In the genomic region with DNA sequence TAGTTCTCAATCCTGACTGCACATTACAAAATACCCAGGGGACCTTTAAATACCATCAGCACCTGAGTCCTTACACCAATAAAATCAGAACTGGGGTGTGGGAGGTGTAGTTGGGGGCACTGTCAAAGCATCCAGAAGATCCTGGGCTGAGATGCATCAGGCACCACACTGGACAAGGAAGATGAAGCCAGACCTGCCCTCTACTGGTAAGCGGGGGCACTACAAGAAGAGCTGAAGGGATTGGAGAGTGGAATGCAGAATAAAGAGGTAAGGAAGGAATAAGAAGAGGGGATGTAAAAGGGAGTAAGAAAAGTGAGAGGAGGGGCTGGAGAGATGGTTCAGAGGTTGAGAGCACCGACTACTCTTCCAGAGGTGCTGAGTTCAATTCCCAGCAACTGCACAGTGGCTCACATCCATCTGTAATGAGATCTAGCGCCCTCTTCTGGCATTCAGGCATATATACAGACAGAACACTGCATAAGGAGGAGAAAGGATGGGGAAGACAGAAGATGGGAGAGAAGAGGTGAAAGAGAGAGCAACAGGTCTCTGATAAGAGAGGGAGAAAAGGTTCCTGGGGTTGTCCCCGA, we compare ENCODE assay signal across 8 mouse cellular contexts.
DNase-seq lines count a peak whose midpoint lies in the region; ATAC-seq lines count a peak whose summit lies in the region.

No protein-coding gene starts in this region.

- H3K27ac ChIP-seq in forebrain, embryonic 10.5 days = no peak overlapping the region
- no peak overlapping the region for H3K27ac ChIP-seq in forebrain, embryonic 15.5 days (replicated peaks)
- H3K27ac ChIP-seq in embryonic facial prominence, embryonic 14.5 days (replicated peaks; ENCODE audit: low read depth, low read length) = no peak overlapping the region

- no peaks in the 10 kb centered on the region for H3K4me1 ChIP-seq in forebrain, embryonic 10.5 days
- no peaks in the 10 kb centered on the region for H3K4me1 ChIP-seq in forebrain, embryonic 15.5 days
- no peaks in the 10 kb centered on the region for H3K4me1 ChIP-seq in embryonic facial prominence, embryonic 14.5 days (ENCODE audit: control insufficient read depth, insufficient read depth, low read length)

- H3K4me2 ChIP-seq in forebrain, embryonic 15.5 days (replicated peaks) = no peak overlapping the region
- H3K4me2 ChIP-seq in embryonic facial prominence, embryonic 14.5 days (ENCODE audit: low read depth, low read length) = no peak overlapping the region

- no peaks in the 10 kb centered on the region for H3K27me3 ChIP-seq in forebrain, embryonic 10.5 days (ENCODE audit: poor library complexity, severe bottlenecking)
- H3K27me3 ChIP-seq in forebrain, embryonic 15.5 days = no peaks in the 10 kb centered on the region
- no peaks in the 10 kb centered on the region for H3K27me3 ChIP-seq in embryonic facial prominence, embryonic 14.5 days (replicated peaks; ENCODE audit: control insufficient read depth, insufficient read depth, low read length)

- peaks cover 8% of the 10 kb centered on the region for H3K36me3 ChIP-seq in forebrain, embryonic 10.5 days (replicated peaks)
- H3K36me3 ChIP-seq in forebrain, embryonic 15.5 days = peaks cover 64% of the 10 kb centered on the region
- no peaks in the 10 kb centered on the region for H3K36me3 ChIP-seq in embryonic facial prominence, embryonic 14.5 days (ENCODE audit: control insufficient read depth, insufficient read depth, low read length)

- 43% methylated on average over 4 of the region's 4 CpGs for WGBS in forebrain, embryonic 10.5 days
- WGBS in forebrain, embryonic 15.5 days = 34% methylated on average over 4 of the region's 4 CpGs
- 33% methylated on average over 4 of the region's 4 CpGs for WGBS in embryonic facial prominence, embryonic 14.5 days

- H3K4me3 ChIP-seq in forebrain, embryonic 10.5 days = no peak overlapping the region
- no peak overlapping the region for H3K4me3 ChIP-seq in forebrain, embryonic 15.5 days
- no peak overlapping the region for H3K4me3 ChIP-seq in embryonic facial prominence, embryonic 14.5 days (ENCODE audit: low read depth, low read length)

- H3K9ac ChIP-seq in forebrain, embryonic 15.5 days (replicated peaks) = no peak overlapping the region
- no peak overlapping the region for H3K9ac ChIP-seq in embryonic facial prominence, embryonic 14.5 days (ENCODE audit: low read depth, low read length)

- no peaks in the 10 kb centered on the region for H3K9me3 ChIP-seq in forebrain, embryonic 10.5 days
- no peaks in the 10 kb centered on the region for H3K9me3 ChIP-seq in forebrain, embryonic 15.5 days
- H3K9me3 ChIP-seq in embryonic facial prominence, embryonic 14.5 days (ENCODE audit: control insufficient read depth, low read length) = no peaks in the 10 kb centered on the region

- no peak for ATAC-seq in forebrain, embryonic 15.5 days (replicated peaks)
- ATAC-seq in embryonic facial prominence, embryonic 14.5 days (ENCODE audit: low read depth) = peak; percentile 44; the same call in 1 of the 2 replicates
- peak; percentile 71 for ATAC-seq in megakaryocyte progenitor cell, adult 5-6 weeks (replicated peaks; ENCODE audit: poor library complexity)

- DNase-seq in forebrain, embryonic 10.5 days (ENCODE audit: extremely low spot score, low spot score) = peak; percentile 59
- peak; percentile 32 for DNase-seq in 3134 (ENCODE audit: extremely low read depth, insufficient read length, low spot score)
- peak; percentile 77 for DNase-seq in adrenal gland, postnatal 10 days
- DNase-seq in embryonic facial prominence, embryonic 14.5 days (ENCODE audit: low spot score) = peak; percentile 19
- peak; percentile 57 to 76 for DNase-seq in kidney, postnatal 25 days
- peak; percentile 80 for DNase-seq in right cerebral cortex, postnatal 4 days

Comparison
In these comparisons a context has a peak if more than half of its experiments do, and no peak if none do; other contexts are left out.
1. DNase-seq: peak in every context shown above with its lines; median percentile 80 in right cerebral cortex, postnatal 4 days; 77 in adrenal gland, postnatal 10 days; 66 in kidney, postnatal 25 days; 59 in forebrain, embryonic 10.5 days; 32 in 3134; 19 in embryonic facial prominence, embryonic 14.5 days.